Mouse (Mus musculus) heart, embryonic 10.5 days (tissue): Measurements from ENCODE around the gene Susd3. TPM values are rescaled to one million over a fixed set of nuclear protein-coding genes. Genes with fewer than 3 reads are reported as not detected.
A peak's percentile ranks its signal among the peaks of the same experiment; 100 is the strongest.

Experiments
- DNase-seq: peaks from one replicate; pipeline ENCODE4 v3.0.0-alpha.2; 2017; ENCODE audit warnings: low spot score
- H3K27ac ChIP-seq: fragments of 300-500 bp; sonication (generic); 2 replicates; pipeline ENCODE4 v1.5.1; 2016; ENCODE audit warnings: mild to moderate bottlenecking
- H3K27me3 ChIP-seq: fragments of 300-500 bp; sonication (generic); 2 replicates; pipeline ENCODE4 v1.6.1; 2016; ENCODE audit warnings: mild to moderate bottlenecking; ENCODE audit not compliant: poor library complexity, insufficient read depth, severe bottlenecking
- H3K36me3 ChIP-seq: fragments of 300-500 bp; sonication (generic); 2 replicates; pipeline ENCODE4 v1.6.1; 2016; ENCODE audit warnings: mild to moderate bottlenecking, moderate library complexity
- H3K4me1 ChIP-seq: fragments of 300-500 bp; sonication (generic); 2 replicates; pipeline ENCODE4 v1.6.1; 2016; ENCODE audit warnings: mild to moderate bottlenecking
- H3K4me3 ChIP-seq: fragments of 300-500 bp; sonication (generic); 2 replicates; pipeline ENCODE4 v1.5.1; 2016; ENCODE audit warnings: mild to moderate bottlenecking, moderate library complexity
- H3K9me3 ChIP-seq: fragments of 300-500 bp; sonication (generic); 2 replicates; pipeline ENCODE4 v1.6.1; 2016; ENCODE audit warnings: mild to moderate bottlenecking, moderate library complexity
- WGBS: fragments of 180-500 bp; shearing (Covaris S2); methylation state at CpG from one replicate; pipeline ENCODE4 v1.1.7; 2016; 5-methylcytosine and 5-hydroxymethylcytosine counted together
- polyA plus RNA-seq: library from polyadenylated mRNA; unstranded; fragments of >200 nt; fragmentation: Nextera tagmentation; extraction: Ambion mirVana; gene quantifications from 2 replicates; pipeline ENCODE4 v1.2.1, GENCODE M21; 2016

Susd3 gene
- polyA plus RNA-seq, 1 experiment from 2014 or later: 1.1 TPM

- no peaks in the 10 kb centered on the region for H3K36me3 ChIP-seq
- H3K4me1 ChIP-seq: peaks cover 36% of the 10 kb centered on the region
- DNase-seq: no peak
- 56% methylated on average over 3 of the region's 3 CpGs for WGBS
- 0 out of 2 replicates have a peak, but pooled peaks cover 3% of the 10 kb centered on the region for H3K9me3 ChIP-seq
- peaks cover 28% of the 10 kb centered on the region; the same call in 1 of the 2 replicates for H3K27me3 ChIP-seq
- H3K27ac ChIP-seq: no peak overlapping the region
- H3K4me3 ChIP-seq: no peak overlapping the region
Observed at GRCm38 (mm10) chr13:49218651-49219050, 29.9 kb downstream of the Susd3 start.

GRCm38 (mm10) chr13:49216808-49217561, 31.5 kb downstream of the Susd3 start:
- Histone ChIP-seq H3K4me3 (peak overlapping the region; percentile 91; the same call in 1 of the 2 replicates), H3K27me3 (peaks cover 21% of the 10 kb centered on the region; the same call in 1 of the 2 replicates), H3K9me3 (0 out of 2 replicates have a peak, but pooled peaks cover 3% of the 10 kb centered on the region), H3K4me1 (peaks cover 44% of the 10 kb centered on the region), H3K36me3 (no peaks in the 10 kb centered on the region), H3K27ac (peak overlapping the region; percentile 96)
- WGBS: 51% methylated on average over 9 of the region's 9 CpGs
- no peak for DNase-seq

- Histone ChIP-seq H3K9me3 (0 out of 2 replicates have a peak, but pooled peaks cover 3% of the 10 kb centered on the region), H3K4me3 (peak overlapping the region; percentile 91), H3K4me1 (peaks cover 52% of the 10 kb centered on the region), H3K27me3 (peaks cover 21% of the 10 kb centered on the region; the same call in 1 of the 2 replicates), H3K27ac (peak overlapping the region; percentile 96), H3K36me3 (no peaks in the 10 kb centered on the region)
- DNase-seq: no peak
- 3% methylated on average over 17 of the region's 17 CpGs for WGBS
Observed at GRCm38 (mm10) chr13:49216220-49216552, 32.3 kb downstream of the Susd3 start.

GRCm38 (mm10) chr13:49215504-49216219, 32.8 kb downstream of the Susd3 start, which contains the start of gene Card19:
Gene Card19, minus strand, starts transcription at chr13:49216037.
- H3K4me3 ChIP-seq: peak within 1 kb of the TSS; percentile 91
- H3K27ac ChIP-seq: peak within 1 kb of the TSS; percentile 96
- WGBS: under 1% methylated on average over 78 of the region's 78 CpGs
- no peaks in the 10 kb centered on the region for H3K9me3 ChIP-seq
- peak; percentile 97 for DNase-seq
- no peaks in the 10 kb centered on the region for H3K36me3 ChIP-seq
- H3K4me1 ChIP-seq: peaks cover 56% of the 10 kb centered on the region
- peaks cover 21% of the 10 kb centered on the region; the same call in 1 of the 2 replicates for H3K27me3 ChIP-seq

- Histone ChIP-seq H3K27ac (peak overlapping the region; percentile 96), H3K4me3 (peak overlapping the region; percentile 91), H3K36me3 (no peaks in the 10 kb centered on the region), H3K27me3 (peaks cover 21% of the 10 kb centered on the region; the same call in 1 of the 2 replicates), H3K9me3 (no peaks in the 10 kb centered on the region), H3K4me1 (peaks cover 56% of the 10 kb centered on the region)
- WGBS: 10% methylated on average over 5 of the region's 5 CpGs
- no peak for DNase-seq
Observed at GRCm38 (mm10) chr13:49215128-49215503, 33.4 kb downstream of the Susd3 start.

- no peak for DNase-seq
- peak overlapping the region; percentile 91; the same call in 1 of the 2 replicates for H3K4me3 ChIP-seq
- no peaks in the 10 kb centered on the region for H3K36me3 ChIP-seq
- H3K27me3 ChIP-seq: peaks cover 21% of the 10 kb centered on the region; the same call in 1 of the 2 replicates
- WGBS: 84% methylated on average over 3 of the region's 3 CpGs
- H3K27ac ChIP-seq: no peak overlapping the region
- H3K4me1 ChIP-seq: peaks cover 57% of the 10 kb centered on the region
- H3K9me3 ChIP-seq: no peaks in the 10 kb centered on the region
Observed at GRCm38 (mm10) chr13:49214454-49214853, 34.1 kb downstream of the Susd3 start.

- Histone ChIP-seq H3K4me1 (peaks cover 61% of the 10 kb centered on the region), H3K27ac (0 out of 2 replicates have a peak overlapping the region, but pooled peaks have one; percentile 19), H3K27me3 (peaks cover 18% of the 10 kb centered on the region; the same call in 1 of the 2 replicates), H3K36me3 (no peaks in the 10 kb centered on the region), H3K4me3 (no peak overlapping the region; the same call in 1 of the 2 replicates), H3K9me3 (no peaks in the 10 kb centered on the region)
- WGBS: 69% methylated on average over 4 of the region's 4 CpGs
- no peak for DNase-seq
Observed at GRCm38 (mm10) chr13:49213531-49213932, 35.0 kb downstream of the Susd3 start.

- Histone ChIP-seq H3K27ac (0 out of 2 replicates have a peak overlapping the region, but pooled peaks have one; percentile 19), H3K36me3 (peaks cover 1% of the 10 kb centered on the region; the same call in 1 of the 2 replicates), H3K4me3 (no peak overlapping the region), H3K9me3 (no peaks in the 10 kb centered on the region), H3K27me3 (peaks cover 16% of the 10 kb centered on the region; the same call in 1 of the 2 replicates), H3K4me1 (peaks cover 61% of the 10 kb centered on the region)
- no peak for DNase-seq
- 72% methylated on average over 4 of the region's 4 CpGs for WGBS
Observed at GRCm38 (mm10) chr13:49212711-49213500, 35.6 kb downstream of the Susd3 start.

- Histone ChIP-seq H3K27ac (no peak overlapping the region), H3K9me3 (no peaks in the 10 kb centered on the region), H3K4me3 (no peak overlapping the region), H3K27me3 (no peaks in the 10 kb centered on the region), H3K4me1 (peaks cover 41% of the 10 kb centered on the region), H3K36me3 (peaks cover 16% of the 10 kb centered on the region; the same call in 1 of the 2 replicates)
- WGBS: 48% methylated on average over 7 of the region's 7 CpGs
- DNase-seq: no peak
Observed at GRCm38 (mm10) chr13:49209306-49209705, 39.2 kb downstream of the Susd3 start.

GRCm38 (mm10) chr13:49206341-49206740, 42.2 kb downstream of the Susd3 start:
- no peak for DNase-seq
- no peak overlapping the region for H3K4me3 ChIP-seq
- no peaks in the 10 kb centered on the region for H3K9me3 ChIP-seq
- peaks cover 20% of the 10 kb centered on the region for H3K4me1 ChIP-seq
- H3K27ac ChIP-seq: no peak overlapping the region
- H3K27me3 ChIP-seq: no peaks in the 10 kb centered on the region
- WGBS: 87% methylated on average over 2 of the region's 2 CpGs
- peaks cover 33% of the 10 kb centered on the region for H3K36me3 ChIP-seq

- H3K9me3 ChIP-seq: no peaks in the 10 kb centered on the region
- no peaks in the 10 kb centered on the region for H3K27me3 ChIP-seq
- peaks cover 33% of the 10 kb centered on the region for H3K36me3 ChIP-seq
- H3K4me1 ChIP-seq: peaks cover 15% of the 10 kb centered on the region
- H3K27ac ChIP-seq: no peak overlapping the region
- DNase-seq: peak; percentile 87
- H3K4me3 ChIP-seq: no peak overlapping the region
- 51% methylated on average over 13 of the region's 13 CpGs for WGBS
Observed at GRCm38 (mm10) chr13:49205381-49205998, 43.0 kb downstream of the Susd3 start.

GRCm38 (mm10) chr13:49202556-49202955, 46.0 kb downstream of the Susd3 start:
- 85% methylated on average over 7 of the region's 7 CpGs for WGBS

More at GRCm38 (mm10) chr13:49202556-49202955, 46.0 kb downstream of the Susd3 start:
- Histone ChIP-seq H3K36me3 (peaks cover 29% of the 10 kb centered on the region), H3K4me3 (no peak overlapping the region), H3K27me3 (no peaks in the 10 kb centered on the region), H3K27ac (no peak overlapping the region), H3K9me3 (no peaks in the 10 kb centered on the region), H3K4me1 (peaks cover 10% of the 10 kb centered on the region)
- DNase-seq: no peak
